Mouse (Mus musculus) forebrain, embryonic 14.5 days (tissue): Measurements from ENCODE around the gene Card19. TPM values are rescaled to one million over a fixed set of nuclear protein-coding genes. Genes with fewer than 3 reads are reported as not detected.

Experiments
- ATAC-seq: fragments of 200-750 bp; cut with Nextera tagmentation; 2 replicates; pipeline ENCODE4 v1.8.0; 2017; ENCODE audit warnings: mild to moderate bottlenecking, moderate library complexity
- DNase-seq: peaks from one replicate; pipeline ENCODE4 v3.0.0-alpha.2; 2015; ENCODE audit warnings: low spot score
- H3K27ac ChIP-seq: fragments of 300-500 bp; sonication (generic); 2 replicates; pipeline ENCODE4 v1.5.1; 2014; ENCODE audit warnings: low read depth, mild to moderate bottlenecking, control low read depth, low read length, moderate library complexity
- H3K27me3 ChIP-seq: fragments of 300-500 bp; sonication (generic); replicated peaks from 2 replicates; pipeline ENCODE4 v1.6.1; 2014; ENCODE audit warnings: low read length, control low read depth, mixed read lengths; ENCODE audit not compliant: control insufficient read depth, insufficient read depth
- H3K36me3 ChIP-seq: fragments of 300-500 bp; sonication (generic); 2 replicates; pipeline ENCODE4 v1.6.1; 2014; ENCODE audit warnings: low read length, control low read depth; ENCODE audit not compliant: control insufficient read depth, insufficient read depth
- H3K4me1 ChIP-seq: fragments of 300-500 bp; sonication (generic); 2 replicates; pipeline ENCODE4 v1.6.1; 2014; ENCODE audit warnings: antibody characterized with exemption, low read length, control low read depth; ENCODE audit not compliant: control insufficient read depth, insufficient read depth
- H3K4me2 ChIP-seq: fragments of 300-500 bp; sonication (generic); 2 replicates; pipeline ENCODE4 v1.6.1; 2014; ENCODE audit warnings: mild to moderate bottlenecking, control low read depth, low read length
- H3K4me3 ChIP-seq: fragments of 300-500 bp; sonication (generic); 2 replicates; pipeline ENCODE4 v1.5.1; 2014; ENCODE audit warnings: low read depth, low read length, control low read depth
- H3K9ac ChIP-seq: fragments of 300-500 bp; sonication (generic); 2 replicates; pipeline ENCODE4 v1.6.1; 2014; ENCODE audit warnings: mild to moderate bottlenecking, low read length, control low read depth, moderate library complexity
- H3K9me3 ChIP-seq: fragments of 300-500 bp; sonication (generic); replicated peaks from 2 replicates; pipeline ENCODE4 v1.6.1; 2016; ENCODE audit warnings: low read length, control low read depth, mixed read lengths; ENCODE audit not compliant: control insufficient read depth
- WGBS: fragments of 180-500 bp; shearing (Covaris S2); extraction: QIAGEN DNeasy Blood & Tissue Kit; methylation state at CpG from one replicate; pipeline ENCODE4 v1.1.7; 2014; 5-methylcytosine and 5-hydroxymethylcytosine counted together
- polyA plus RNA-seq: library from polyadenylated mRNA; unstranded; fragments of >200 nt; fragmentation: Nextera tagmentation; extraction: Ambion mirVana; gene quantifications from 2 replicates; pipeline ENCODE4 v1.2.1, GENCODE M21; 2014

Gene Card19
- polyA plus RNA-seq = 20.8 and 23.8 TPM in 2 replicates

- WGBS = 2% methylated on average over 78 of the region's 78 CpGs
- H3K36me3 ChIP-seq = no peaks in the 10 kb centered on the region
- ATAC-seq (peak; percentile 84), DNase-seq (peak; percentile 94)
- H3K4me3 ChIP-seq = peak within 1 kb of the TSS; percentile 72
- H3K4me2 ChIP-seq = peak within 1 kb of the TSS; percentile 83
- no peak within 1 kb of the TSS for H3K27ac ChIP-seq
- H3K4me1 ChIP-seq = peaks cover 27% of the 10 kb centered on the region
- H3K9ac ChIP-seq = peak within 1 kb of the TSS; percentile 70
- no peaks in the 10 kb centered on the region for H3K9me3 ChIP-seq
- no peaks in the 10 kb centered on the region for H3K27me3 ChIP-seq
Measured at GRCm38 (mm10) chr13:49215504-49216219, at the start of gene Card19. Gene Card19 (minus strand): TSS chr13:49216037.

- Histone ChIP-seq H3K36me3 (0 out of 2 replicates have a peak, but pooled peaks cover 10% of the 10 kb centered on the region), H3K9ac (no peak overlapping the region), H3K4me3 (no peak overlapping the region), H3K4me2 (no peak overlapping the region), H3K27ac (no peak overlapping the region), H3K27me3 (no peaks in the 10 kb centered on the region), H3K4me1 (no peaks in the 10 kb centered on the region), H3K9me3 (no peaks in the 10 kb centered on the region)
- DNase-seq (no peak), ATAC-seq (no peak)
- WGBS = 86% methylated on average over 15 of the region's 15 CpGs
Measured at GRCm38 (mm10) chr13:49260036-49260722, 44.3 kb upstream of the Card19 start.

- no peak overlapping the region for H3K4me3 ChIP-seq
- ATAC-seq = no peak
Measured at GRCm38 (mm10) chr13:49257819-49258313, 42.0 kb upstream of the Card19 start.

GRCm38 (mm10) chr13:49252746-49253145, 36.9 kb upstream of the Card19 start:
- no peak overlapping the region for H3K9ac ChIP-seq
- no peak for DNase-seq
- H3K27me3 ChIP-seq = peaks cover 10% of the 10 kb centered on the region
- no peak overlapping the region for H3K27ac ChIP-seq
- ATAC-seq = no peak
- WGBS = 90% methylated on average over 13 of the region's 13 CpGs
- H3K4me1 ChIP-seq = peaks cover 3% of the 10 kb centered on the region; the same call in 1 of the 2 replicates
- H3K4me2 ChIP-seq = no peak overlapping the region
- no peaks in the 10 kb centered on the region for H3K36me3 ChIP-seq
- H3K9me3 ChIP-seq = no peaks in the 10 kb centered on the region
- no peak overlapping the region for H3K4me3 ChIP-seq

More at GRCm38 (mm10) chr13:49257819-49258313, 42.0 kb upstream of the Card19 start:
- H3K9me3 ChIP-seq = no peaks in the 10 kb centered on the region
- no peak for DNase-seq
- no peak overlapping the region for H3K27ac ChIP-seq
- no peaks in the 10 kb centered on the region for H3K36me3 ChIP-seq
- H3K9ac ChIP-seq = no peak overlapping the region
- WGBS = 93% methylated on average over 3 of the region's 3 CpGs
- no peaks in the 10 kb centered on the region for H3K27me3 ChIP-seq
- no peaks in the 10 kb centered on the region for H3K4me1 ChIP-seq
- no peak overlapping the region for H3K4me2 ChIP-seq

- no peak overlapping the region for H3K27ac ChIP-seq
- H3K9me3 ChIP-seq = no peaks in the 10 kb centered on the region
- no peak for ATAC-seq
- no peak overlapping the region for H3K4me3 ChIP-seq
- H3K9ac ChIP-seq = no peak overlapping the region
- 76% methylated on average over 2 of the region's 2 CpGs for WGBS
- H3K36me3 ChIP-seq = no peaks in the 10 kb centered on the region
- peaks cover 16% of the 10 kb centered on the region for H3K27me3 ChIP-seq
- DNase-seq = no peak
- peaks cover 6% of the 10 kb centered on the region; the same call in 1 of the 2 replicates for H3K4me1 ChIP-seq
- no peak overlapping the region for H3K4me2 ChIP-seq
Measured at GRCm38 (mm10) chr13:49252113-49252512, 36.3 kb upstream of the Card19 start.

- DNase-seq = no peak
- H3K9ac ChIP-seq = no peak overlapping the region
- H3K27me3 ChIP-seq = peaks cover 21% of the 10 kb centered on the region
- no peak overlapping the region for H3K4me3 ChIP-seq
- no peak overlapping the region for H3K4me2 ChIP-seq
- peaks cover 6% of the 10 kb centered on the region; the same call in 1 of the 2 replicates for H3K4me1 ChIP-seq
- WGBS = 21% methylated on average over 4 of the region's 4 CpGs
- no peak overlapping the region for H3K27ac ChIP-seq
- no peak for ATAC-seq
- H3K36me3 ChIP-seq = no peaks in the 10 kb centered on the region
- H3K9me3 ChIP-seq = no peaks in the 10 kb centered on the region
Measured at GRCm38 (mm10) chr13:49250716-49251517, 35.1 kb upstream of the Card19 start.

GRCm38 (mm10) chr13:49249634-49250033, 33.8 kb upstream of the Card19 start:
- Histone ChIP-seq H3K9me3 (no peaks in the 10 kb centered on the region), H3K4me3 (no peak overlapping the region), H3K36me3 (no peaks in the 10 kb centered on the region), H3K27ac (no peak overlapping the region), H3K4me2 (no peak overlapping the region), H3K4me1 (peaks cover 6% of the 10 kb centered on the region; the same call in 1 of the 2 replicates), H3K27me3 (peaks cover 21% of the 10 kb centered on the region), H3K9ac (no peak overlapping the region)
- DNase-seq (no peak), ATAC-seq (no peak)
- WGBS = 65% methylated on average over 2 of the region's 2 CpGs

- Histone ChIP-seq H3K9me3 (no peaks in the 10 kb centered on the region), H3K27me3 (peaks cover 21% of the 10 kb centered on the region), H3K4me1 (peaks cover 6% of the 10 kb centered on the region; the same call in 1 of the 2 replicates), H3K4me2 (no peak overlapping the region), H3K9ac (no peak overlapping the region), H3K4me3 (no peak overlapping the region), H3K27ac (no peak overlapping the region), H3K36me3 (no peaks in the 10 kb centered on the region)
- ATAC-seq (no peak), DNase-seq (no peak)
- WGBS = 57% methylated on average over 3 of the region's 3 CpGs
Measured at GRCm38 (mm10) chr13:49248923-49249322, 33.1 kb upstream of the Card19 start.
